Mouse (Mus musculus): ENCODE measurements around the gene Acvr1. TPM values are rescaled to one million over a fixed set of nuclear protein-coding genes. Genes with fewer than 3 reads are reported as not detected.

Gene Acvr1
- polyA plus RNA-seq (2014; fragmentation: Illumina TruSeq; extraction: RNeasy Lipid Tissue Mini Kit (QIAGEN cat#74804); ENCODE audit: low read depth, low replicate concordance), result 11.8 TPM

DNA sequence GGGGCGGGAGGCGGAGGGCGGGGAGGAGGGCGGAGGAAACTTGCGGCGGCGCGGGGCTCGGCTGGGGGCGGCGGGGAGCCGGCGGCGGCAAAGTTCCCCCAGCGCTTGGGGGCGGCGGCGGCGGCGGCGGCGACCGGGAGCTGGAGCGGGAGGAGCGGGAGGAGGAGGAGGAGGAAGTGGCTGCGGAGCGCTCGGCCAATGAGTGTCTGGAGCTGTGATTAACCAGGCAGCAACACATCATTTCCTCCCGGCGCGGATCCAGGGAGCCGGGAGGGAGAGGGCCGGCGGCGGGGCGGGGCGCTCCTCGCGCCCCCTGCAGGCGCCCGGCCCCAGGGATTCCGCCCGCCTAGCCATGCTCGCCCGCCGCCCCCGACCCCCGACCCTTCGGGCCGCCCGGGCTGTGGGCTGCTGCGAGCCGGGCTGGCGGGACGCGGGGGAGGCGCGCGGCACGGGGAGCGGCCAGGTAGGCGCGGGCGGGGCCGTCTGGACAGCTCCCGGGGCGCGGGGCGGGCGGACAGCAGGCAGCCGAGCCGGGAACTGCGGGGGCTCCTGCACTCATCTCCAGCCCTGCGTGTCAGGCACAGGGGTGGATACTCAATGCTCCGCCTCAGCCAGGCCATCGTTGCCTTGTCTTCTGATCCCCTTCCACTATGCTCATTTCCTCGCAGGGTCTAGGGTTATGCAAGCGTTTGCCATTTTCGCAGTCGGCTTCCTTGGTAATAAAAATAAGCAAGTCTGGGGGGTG is at the start of gene Acvr1, which contains the start of gene Upp2:
Acvr1 (minus strand) TSS at position 92 of the 745 bp plus-strand sequence.
Upp2 (plus strand) TSS at position 233 of the 745 bp plus-strand sequence.

DNA sequence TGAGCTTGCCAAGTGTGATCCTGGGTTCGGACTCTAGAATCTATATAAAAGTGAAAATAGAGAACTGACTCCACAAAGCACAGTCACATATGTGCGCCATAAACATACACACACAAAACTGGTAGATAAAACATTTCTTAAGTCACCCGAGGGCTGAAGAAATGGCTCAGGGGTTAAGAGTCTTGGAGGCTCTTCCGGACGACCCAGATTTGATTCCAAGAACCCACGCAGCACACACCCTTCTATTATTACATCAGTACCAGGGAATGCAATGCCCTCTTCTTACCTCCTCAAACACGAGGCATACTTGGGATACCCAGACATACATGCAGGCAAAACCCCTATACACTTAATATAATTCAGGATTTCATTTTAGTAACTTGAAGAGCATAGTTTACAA is 97.1 kb downstream of the Acvr1 start, which contains the start of gene Gm17409:
Gm17409 (plus strand) TSS at position 301 of the 400 bp plus-strand sequence.

DNA sequence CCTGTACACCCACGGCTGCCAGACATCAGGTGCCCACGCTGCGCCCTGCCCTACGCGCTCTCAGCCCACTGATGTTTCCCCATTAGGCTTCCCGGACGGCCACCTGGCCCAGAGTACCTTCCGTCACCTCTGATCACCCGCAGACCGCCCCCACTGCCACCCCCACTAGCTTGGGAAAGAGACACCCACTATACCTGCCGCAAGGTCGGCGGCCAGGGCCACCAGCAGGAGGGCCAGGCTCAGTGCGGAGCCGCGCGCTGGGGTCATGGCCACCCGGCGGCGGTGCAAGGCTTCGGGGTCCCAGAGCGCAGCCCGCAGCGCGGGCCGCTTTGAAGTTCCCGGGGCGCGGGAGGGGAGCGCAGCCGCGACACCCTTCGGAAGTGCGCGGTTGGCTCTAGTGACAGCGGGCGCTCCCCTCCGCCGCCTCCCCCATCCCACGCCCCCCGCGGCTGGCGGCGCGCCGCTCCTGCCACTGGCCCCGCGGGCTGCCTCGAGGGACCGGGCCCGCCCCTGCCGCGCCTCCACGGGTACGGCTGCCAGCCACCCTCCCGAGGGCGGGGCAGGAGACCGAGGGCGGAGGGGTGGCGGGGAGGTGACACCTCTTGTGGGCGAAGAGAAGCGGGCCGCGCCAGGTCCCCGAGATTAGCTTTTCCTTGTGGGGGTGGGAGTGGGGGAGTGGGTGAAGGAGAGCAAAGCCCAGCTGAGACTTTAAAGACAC is 209.4 kb downstream of the Acvr1 start, which contains the start of gene Acvr1c:
Acvr1c (minus strand) TSS at position 482 of the 718 bp plus-strand sequence.

Other genes starting within 250 kb of the Acvr1 start
- gene Acvr1c, start 209.3 kb downstream of the Acvr1 start, polyA plus RNA-seq (2014; fragmentation: Illumina TruSeq; extraction: RNeasy Lipid Tissue Mini Kit (QIAGEN cat#74804); ENCODE audit: low read depth, low replicate concordance), result not detected
- not detected for gene Gm17409, start 97.0 kb downstream of the Acvr1 start, polyA plus RNA-seq (2014; fragmentation: Illumina TruSeq; extraction: RNeasy Lipid Tissue Mini Kit (QIAGEN cat#74804); ENCODE audit: low read depth, low replicate concordance)
- gene Upp2, start 141 bp upstream of the Acvr1 start, polyA plus RNA-seq (2014; fragmentation: Illumina TruSeq; extraction: RNeasy Lipid Tissue Mini Kit (QIAGEN cat#74804); ENCODE audit: low read depth, low replicate concordance), result 384 TPM

Data from liver, adult 10 weeks (tissue).